Mouse (Mus musculus): ENCODE data around the gene Tmem268.

Tmem268 gene

DNA sequence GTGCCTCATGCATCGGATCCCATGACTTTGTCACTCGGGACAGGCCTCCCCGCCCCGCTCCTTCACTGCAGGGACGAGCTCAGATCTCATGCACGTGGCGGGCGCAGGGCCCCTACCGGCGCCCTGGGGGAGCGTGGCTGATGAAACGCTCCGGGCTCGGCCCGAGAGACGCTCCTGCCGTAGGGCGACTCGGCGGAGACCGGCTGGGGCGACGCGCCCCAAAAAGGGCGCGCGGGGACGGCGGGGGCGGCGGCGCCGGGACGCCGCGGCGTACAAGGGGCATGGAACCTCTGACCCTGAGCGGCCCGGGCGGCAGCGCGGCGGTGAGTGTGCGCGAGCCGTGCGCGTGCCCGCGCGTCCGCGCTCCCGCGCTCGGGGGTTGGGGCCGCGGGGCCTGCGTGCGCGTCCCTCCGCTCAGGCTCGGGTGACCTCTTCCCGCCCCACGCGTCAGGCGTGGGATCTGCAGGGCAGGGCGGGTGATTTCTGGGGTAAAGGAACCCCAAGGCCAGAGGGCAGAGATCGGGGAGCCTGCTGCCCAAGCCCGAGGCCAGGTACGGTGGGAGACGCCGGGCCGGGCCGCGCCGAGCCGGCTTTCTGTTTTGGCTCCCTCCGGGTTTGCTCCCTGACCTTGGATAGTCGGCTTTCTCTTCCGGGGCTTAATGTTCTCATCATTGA lies at the start of gene Tmem268:
Gene Tmem268 (plus strand): TSS at position 375 of the 675 bp plus-strand sequence.
- no peak for DNase-seq (ENCODE audit: extremely low read depth, low read depth, low spot score)

DNA sequence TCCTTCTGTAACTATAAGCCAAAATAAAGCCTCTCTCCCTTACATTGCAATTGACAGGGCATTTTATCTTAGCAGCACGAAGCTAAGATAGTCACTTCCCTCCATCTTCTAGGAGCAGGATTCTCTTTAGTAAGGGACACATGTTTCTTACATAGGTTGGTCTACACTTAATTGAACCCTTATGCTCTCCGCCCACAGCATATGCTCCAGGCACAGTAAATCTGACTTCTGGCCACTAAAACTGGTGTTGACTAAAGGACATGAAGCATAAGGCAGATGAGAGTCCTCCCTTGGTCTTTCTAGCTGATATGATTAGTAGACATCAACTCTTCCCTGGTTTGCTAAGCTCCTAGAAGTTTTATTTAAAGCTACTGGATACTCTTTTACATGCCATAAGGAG lies 45.7 kb upstream of the Tmem268 start:
- no peak for DNase-seq (ENCODE audit: extremely low read depth, low read depth, low spot score)

DNA sequence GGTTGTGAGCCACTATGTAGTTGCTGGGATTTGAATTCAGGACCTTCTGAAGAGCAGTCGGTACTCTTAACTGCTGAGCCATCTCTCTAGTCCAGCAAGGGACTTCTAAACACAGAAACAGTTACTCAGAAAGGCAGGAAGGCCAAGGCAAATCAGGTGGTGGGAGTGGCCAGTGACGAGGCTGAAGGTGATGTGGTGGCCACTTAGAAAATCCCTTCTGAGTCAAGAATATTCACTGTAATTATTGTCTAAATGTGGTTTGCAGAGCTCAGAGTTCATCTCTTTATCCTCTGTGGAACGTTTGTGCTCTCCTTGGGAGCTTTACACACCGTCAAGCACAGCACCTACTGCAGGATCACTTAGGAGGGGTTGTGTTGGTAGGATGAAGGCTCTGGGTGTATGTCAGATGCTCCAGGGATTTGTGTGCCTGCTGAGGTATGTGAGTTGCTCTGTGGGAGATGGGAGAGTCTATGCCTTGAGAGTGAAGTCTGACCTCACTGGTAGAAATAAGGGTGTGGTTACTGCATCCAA lies 44.1 kb upstream of the Tmem268 start:
- DNase-seq (ENCODE audit: extremely low read depth, low read depth, low spot score) = no peak

DNA sequence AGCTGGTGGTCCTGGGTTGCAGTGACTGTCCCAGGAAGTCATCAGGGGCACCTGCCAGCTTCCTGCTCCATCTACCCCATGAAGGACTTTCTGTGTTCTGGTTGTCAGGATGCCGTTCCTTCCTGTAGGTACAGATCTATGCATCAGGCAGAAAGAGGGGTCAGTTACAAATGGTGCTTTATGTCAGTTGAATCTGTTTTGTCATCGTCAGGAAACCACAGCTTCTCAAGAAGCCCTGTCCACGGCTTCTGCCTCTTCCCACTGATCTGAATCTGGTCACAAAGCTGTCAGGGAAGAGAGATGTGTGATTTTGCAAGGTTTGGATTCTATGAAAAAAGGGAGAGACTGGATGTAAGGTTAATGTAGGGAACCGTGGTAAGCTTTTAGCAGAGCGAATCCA lies 43.6 kb upstream of the Tmem268 start:
- no peak for DNase-seq (ENCODE audit: extremely low read depth, low read depth, low spot score)

DNA sequence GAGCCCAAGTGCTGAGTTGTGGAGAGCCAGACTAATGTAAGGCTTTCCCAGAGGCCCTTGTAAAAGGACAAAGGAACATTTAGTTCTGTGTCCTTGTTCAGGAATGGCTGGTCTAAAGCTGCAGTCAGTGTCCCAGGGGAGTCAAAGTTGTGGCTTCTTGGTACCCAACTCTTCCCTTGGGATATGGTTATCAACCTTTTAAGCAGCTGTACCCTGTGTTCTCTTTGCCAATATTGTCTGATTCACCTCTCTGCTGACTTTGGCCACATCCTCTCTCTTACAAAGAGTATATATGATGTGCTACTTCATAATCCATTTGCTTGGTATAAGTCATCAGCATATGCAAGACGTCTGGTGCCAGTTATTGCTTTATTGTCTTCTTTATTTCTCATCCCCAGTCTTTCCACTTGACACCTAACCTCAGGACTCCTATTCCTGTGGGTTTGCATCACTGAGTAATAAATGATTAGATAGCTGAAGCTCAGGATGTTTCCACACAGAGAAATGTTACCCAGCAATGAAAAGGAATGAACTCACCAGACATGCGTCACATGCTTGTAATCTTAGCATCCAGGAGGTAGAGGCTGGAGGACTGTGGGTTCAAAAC lies 36.7 kb upstream of the Tmem268 start:
- no peak for DNase-seq (ENCODE audit: extremely low read depth, low read depth, low spot score)

DNA sequence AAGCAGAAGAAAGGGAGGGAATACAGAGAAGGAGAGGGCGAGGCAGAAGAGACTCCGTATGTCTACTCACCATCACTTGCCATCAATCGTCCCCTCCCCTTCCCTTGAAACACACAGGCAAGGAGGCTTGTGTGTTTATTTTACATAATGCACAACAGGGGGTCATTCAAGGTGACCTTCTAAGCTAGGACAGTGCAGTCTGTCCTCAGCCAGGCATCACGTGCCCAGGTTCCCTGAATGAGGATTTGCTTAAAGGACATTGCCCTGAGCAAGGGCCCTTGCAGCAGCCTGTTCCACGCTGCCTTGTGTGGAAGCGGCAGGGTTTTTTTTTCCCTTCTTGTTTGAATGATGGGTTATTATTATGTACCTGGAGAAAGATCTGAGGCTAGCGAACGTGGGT lies 33.1 kb upstream of the Tmem268 start:
- no peak for DNase-seq (ENCODE audit: extremely low read depth, low read depth, low spot score)

DNA sequence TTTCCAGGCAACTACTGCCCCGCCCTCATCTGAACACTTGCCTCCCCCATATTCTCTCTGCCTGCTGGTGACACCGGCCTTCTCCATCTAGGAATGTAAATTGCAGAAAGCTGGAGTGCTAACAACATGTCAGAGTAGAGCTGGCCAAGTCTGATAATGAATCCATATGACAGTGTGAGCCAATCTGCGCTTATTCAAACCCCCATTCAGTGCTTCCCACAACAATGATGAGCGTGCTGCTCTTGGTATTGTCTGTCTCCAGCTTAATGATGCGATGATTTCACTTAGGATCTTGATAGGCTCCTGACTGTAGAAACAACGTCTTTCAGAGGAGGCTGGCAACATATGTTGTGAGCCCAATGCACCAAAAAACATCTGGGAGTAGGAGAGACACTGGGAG lies 29.6 kb upstream of the Tmem268 start:
- DNase-seq (ENCODE audit: extremely low read depth, low read depth, low spot score) = no peak

DNA sequence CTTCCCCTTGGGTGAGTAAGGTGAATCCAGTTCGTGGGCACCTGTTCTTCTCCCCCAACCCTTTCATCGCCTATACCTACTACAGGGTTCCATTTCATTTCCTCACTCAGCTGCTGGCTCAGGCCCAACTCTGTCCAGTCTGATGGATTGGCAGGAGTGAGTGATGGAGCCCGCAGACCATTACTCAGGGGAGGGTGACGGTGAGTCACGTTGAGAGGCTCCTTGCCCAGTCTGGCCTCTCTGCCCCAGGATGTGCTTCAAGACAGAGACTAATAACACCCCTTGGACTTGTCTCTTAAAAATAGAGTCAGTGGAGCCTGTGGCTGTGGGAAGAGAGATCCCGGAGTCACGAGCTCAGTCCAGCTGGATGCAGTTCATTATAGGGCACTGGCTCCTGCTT lies 28.2 kb upstream of the Tmem268 start:
- no peak for DNase-seq (ENCODE audit: extremely low read depth, low read depth, low spot score)

DNA sequence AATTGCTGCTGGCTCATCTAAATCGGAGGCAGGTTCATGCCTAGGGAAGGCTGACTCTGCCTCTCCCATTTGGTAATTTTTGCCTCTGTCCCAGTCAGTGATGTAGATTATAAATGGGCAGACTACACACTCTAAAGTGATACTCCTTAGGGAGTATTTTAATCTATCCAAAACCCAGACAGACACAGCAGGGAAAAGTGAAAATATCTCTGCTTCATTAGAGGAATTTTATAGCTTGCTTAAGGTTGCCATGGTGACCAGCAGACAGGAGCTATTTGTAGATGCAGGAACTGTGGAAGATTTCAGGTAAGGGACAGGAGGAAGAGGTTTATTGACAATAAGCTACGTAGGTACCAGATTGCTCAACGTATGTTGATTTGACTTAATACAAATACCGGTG lies 21.0 kb upstream of the Tmem268 start:
- DNase-seq (ENCODE audit: extremely low read depth, low read depth, low spot score) = no peak

DNA sequence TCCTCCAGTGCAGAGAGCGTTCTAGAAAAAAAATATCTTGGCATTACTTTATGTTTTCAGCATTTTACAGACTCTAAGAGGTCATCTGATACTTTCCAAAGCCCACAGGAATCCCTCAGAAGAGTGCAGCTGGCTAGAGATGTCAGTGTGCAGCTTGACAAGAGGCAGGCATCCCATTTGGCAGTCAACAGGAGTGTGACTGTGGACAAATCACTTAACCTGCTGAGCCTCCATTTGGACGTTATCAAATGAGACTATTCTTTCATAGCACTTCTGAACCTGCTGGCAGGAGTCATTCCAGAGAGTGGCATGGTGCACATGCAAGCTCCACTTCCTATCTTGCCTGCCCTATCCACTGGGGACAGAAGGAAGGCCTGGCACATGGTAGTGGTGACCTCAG lies 16.4 kb upstream of the Tmem268 start:
- DNase-seq (ENCODE audit: extremely low read depth, low read depth, low spot score) = no peak

DNA sequence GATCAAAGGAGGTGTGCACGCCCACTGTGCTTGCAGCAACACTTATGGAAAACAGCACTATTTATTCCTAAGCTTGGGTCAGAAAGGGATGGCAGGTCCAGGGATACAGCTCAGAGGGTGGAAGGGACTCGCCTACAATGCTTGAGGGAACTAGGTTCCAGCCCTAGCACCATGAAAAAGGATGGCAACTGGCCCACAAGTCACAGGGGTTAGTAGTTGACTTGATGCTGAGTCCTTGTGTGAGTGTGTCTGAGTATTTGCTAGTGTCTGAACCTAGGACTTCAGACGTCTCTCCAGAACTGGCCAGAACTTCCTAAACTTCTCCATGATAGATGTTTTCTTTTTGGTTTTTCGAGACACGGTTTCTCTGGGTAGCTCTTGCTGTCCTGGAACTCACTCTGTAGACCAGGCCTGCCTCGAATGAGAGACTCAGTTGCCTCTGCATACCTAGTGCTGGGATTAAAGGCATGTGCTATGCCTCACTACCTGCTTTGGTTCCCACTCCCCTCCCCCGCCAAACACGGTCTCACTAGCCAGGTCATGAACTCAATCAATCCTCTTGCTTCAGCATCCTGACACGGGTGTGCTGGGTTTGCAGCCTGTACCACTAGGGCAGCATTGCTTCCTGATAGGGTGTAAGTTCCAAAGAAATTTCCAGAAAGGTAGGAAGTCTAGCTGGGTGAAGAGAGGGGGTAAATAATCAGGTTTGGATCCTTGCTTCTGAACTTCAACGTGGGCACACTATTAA lies 14.7 kb upstream of the Tmem268 start:
- DNase-seq (ENCODE audit: extremely low read depth, low read depth, low spot score) = no peak

DNA sequence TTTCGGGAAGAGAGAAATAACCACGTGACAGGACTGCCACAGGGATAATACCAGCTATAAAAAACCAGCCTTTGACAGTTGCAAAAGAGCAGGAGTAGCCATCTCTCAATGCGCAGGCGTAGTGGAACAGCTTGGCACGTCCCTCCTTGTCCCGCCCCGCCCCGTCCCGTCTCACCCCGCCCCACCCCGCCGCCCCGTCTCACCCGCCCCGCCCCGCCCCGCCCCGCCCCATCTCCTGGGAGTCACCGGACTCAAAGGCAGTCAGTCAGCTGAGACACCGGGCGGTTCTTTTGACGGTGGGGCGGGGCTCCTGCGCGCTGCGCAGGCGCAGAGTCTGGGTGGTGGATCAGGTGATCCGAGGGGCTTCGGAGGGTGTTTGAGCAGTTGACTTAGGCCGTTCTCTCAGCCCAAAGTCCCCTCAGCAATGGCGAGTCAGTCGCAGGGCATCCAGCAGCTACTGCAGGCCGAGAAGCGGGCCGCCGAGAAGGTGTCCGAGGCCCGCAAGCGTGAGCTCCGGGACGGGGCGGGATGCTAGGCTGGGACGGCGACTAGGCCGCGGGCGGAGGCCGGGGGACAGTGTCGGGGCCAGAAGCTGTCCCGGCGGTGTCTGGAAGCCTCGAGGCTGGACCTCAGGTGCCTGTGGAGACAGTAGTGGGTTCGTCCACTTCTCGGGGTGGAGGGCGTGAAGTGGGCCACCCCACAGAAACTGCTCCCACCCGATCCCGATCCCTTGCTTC lies 13.9 kb upstream of the Tmem268 start, which contains the start of gene Atp6v1g1:
Gene Atp6v1g1 (plus strand): TSS at position 279 of the 737 bp plus-strand sequence.
- DNase-seq (ENCODE audit: extremely low read depth, low read depth, low spot score) = no peak

DNA sequence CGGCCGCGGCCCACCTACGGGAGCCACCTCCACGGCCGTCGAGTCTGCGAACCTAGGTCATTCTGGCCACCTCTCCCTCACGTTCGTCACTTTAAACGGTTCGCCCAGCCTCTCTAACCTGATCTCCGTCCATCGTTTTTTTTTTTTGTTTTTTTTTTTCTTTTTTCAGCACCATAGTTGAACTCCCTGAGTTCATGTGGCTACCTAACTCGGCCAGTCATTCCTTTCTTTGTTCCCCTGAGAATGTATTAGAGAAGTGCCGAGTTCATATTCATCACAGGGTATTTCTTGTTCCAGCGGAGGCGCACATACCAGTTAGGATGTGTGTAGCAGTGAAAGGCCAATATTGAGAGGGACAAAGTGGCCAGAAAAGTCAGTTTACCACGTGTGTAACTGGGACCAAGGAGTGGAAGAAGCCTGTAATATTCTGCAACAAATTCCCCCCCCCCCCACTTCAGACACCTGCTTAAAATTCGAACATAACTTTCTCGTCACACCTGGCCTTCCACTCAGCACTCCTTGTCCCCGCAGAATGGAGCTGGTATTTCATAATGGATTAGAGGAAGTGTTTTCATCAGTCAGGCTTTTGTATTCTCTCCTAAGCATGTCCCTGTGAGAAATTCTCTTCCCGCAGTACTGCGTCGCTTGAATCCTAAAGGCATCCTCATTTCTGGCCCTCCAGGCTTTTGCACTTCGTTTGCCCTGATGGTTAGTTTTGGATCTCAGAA lies 13.2 kb upstream of the Tmem268 start:
- no peak for DNase-seq (ENCODE audit: extremely low read depth, low read depth, low spot score)

DNA sequence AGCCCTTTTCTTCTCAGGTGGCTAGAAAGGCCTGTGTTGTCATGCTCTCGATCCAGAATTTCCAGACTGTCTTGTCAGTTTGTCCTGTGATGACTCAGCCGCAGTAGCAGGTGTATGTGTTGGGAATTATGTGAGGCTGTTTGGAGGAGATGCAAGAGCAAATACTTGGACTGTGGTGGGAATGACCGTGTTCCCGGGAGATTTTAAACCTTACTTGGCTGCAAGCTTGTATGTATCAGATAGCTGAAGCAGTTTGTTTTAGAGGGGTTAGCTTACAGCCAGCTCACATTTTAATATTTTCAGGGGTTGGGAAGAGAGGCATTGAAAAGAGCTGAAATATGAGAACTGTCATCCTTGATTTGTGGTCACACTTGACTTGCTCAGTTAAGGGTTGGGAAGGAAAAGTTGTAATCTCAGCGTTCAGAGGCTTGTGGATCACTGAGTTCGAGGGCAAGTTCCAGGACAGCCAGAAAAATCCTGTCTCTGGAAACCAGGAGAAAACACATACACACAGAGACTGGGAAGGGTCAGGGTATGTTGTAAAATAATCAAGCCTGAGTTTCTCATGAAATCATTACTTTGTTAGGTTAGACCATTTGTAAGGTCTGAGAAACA lies 12.0 kb upstream of the Tmem268 start:
- DNase-seq (ENCODE audit: extremely low read depth, low read depth, low spot score) = no peak

DNA sequence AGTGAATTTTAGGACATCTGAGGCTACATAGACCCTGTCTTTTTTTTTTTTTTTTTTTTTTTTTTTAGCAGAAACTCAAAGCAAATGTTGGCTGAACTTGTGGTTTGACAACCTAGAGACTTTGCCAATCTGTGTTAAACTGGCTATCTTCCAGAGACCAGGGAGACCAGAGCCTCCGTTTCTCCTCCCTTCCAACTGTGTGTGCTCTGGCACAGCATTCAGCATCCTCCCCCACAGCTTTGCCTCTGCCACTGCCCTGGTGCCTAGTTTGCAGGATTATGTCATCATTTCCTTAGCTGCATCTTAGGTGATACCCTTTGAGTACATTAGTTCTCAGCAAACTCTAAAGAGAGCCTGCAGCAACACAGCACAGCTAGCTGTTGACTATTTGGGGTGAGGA lies 10.8 kb upstream of the Tmem268 start:
- DNase-seq (ENCODE audit: extremely low read depth, low read depth, low spot score) = no peak

DNA sequence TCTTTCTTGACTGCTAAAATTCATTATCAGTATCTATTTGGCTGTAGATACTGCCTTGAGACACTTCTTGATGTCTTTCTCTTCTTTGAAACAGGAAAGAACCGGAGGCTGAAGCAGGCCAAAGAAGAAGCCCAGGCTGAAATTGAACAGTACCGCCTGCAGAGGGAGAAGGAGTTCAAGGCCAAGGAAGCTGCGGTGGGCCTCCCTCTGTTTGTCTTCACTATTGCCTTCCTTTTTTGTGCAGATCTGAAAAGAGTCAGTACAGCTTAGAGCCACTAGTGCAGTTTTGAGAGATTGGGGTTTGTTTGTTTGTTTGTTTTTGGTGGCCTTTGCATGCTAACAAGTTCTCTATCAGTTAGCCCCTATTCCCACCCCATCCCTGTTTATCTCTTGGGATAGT lies 10.1 kb upstream of the Tmem268 start:
- no peak for DNase-seq (ENCODE audit: extremely low read depth, low read depth, low spot score)

DNA sequence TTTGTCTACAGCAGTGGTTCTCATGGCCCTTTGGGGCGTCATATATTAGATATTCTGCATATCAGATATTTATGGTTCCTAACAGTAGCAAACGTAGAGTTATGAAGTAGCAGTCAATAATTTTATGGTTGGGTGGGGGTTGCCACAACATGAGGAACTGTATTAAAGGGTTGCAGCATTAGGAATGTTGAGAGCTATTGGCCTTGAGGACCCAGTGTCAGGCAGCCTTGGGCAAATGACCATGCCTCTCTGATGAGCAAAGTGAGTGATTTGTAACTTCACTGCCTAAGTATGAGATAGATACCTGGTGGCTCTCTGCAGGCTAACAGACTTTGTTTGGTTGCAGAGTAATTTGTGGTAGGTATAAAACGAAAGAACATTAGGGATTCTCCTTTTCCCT lies 7.7 kb upstream of the Tmem268 start:
- no peak for DNase-seq (ENCODE audit: extremely low read depth, low read depth, low spot score)

DNA sequence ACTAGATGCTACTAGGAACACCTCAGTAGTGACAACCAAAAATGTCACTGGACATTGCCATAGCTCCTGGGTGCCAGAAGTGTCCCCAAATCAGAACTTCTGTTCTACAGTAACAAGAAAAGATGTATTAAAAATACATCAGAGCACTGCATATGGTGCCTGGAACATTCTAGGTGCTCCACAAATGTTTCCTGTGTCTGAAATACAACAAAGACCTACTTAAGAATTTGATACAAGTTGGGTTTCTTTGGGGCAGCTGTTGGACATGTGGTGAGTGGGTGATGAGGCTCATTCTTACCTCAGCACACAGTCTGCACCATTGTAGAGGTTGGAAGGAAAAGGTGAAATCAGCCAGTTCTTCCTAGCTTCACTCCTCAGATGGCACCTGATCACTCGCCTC lies 5.7 kb upstream of the Tmem268 start:
- no peak for DNase-seq (ENCODE audit: extremely low read depth, low read depth, low spot score)

DNA sequence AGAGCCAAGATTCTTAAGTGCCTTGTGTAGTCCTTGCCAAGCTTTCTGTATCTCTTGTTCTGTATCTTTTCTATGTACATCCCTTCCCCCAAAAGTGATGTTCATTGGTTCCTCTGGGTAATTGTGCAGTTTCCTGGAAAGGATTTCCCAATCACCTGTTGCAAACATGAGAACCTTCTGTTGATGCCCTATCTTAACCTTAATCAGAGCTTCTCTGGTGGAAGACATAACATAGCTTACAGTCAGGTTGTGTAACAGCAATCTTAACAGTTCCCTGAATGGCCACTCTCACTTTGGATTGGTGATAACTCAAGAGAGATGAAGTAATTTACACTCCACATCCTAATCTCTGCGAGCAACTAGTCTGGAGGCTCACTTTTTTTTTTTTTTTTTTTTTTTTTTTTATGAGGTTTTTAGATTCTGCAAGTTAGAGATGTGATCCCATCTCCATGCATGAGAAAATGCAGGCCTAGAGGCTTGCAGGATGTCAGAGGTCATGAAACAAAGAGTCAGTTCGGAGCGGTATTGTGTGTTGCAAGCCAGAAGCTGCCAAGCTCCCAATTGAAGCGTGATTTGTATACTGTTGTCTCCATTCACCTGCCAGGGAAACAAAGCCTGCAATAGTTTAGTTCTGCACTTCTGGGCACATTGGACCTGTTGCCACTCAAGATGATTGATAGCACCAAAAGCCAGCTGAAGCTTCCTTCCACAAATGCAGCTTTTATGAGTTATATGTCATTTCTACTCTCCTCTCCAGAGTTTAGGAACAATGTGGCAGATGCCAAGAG lies 4.6 kb upstream of the Tmem268 start:
- DNase-seq (ENCODE audit: extremely low read depth, low read depth, low spot score) = no peak

All from fat pad, adult 2 months (tissue).